Mouse (Mus musculus) kidney, adult 9 months (tissue): Measurements from ENCODE around the gene Als2.

Experiments used
- DNase-seq: peaks from one replicate; pipeline ENCODE4 v3.0.0; 2022

Gene Als2

DNA sequence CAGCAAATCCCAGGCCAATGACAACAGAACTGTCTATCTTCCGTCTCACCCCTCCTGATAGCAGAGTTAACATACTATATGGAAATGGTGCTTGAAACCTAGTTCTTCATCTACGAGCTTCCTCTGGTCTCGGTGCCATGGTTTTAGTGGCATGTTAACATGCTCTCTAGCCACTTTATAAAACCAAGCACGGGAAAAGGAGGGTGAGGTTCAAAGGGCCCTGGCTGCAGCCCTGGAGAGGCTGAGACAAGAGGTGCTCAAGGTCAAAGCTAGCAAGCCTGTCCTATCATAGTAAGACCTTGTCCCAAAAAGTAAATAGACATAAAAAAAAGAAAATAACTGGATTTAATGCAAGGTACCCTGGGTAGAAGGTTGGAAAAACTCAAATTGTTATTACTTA, 25.4 kb downstream of the Als2 start:
- peak; percentile 83 for DNase-seq

DNA sequence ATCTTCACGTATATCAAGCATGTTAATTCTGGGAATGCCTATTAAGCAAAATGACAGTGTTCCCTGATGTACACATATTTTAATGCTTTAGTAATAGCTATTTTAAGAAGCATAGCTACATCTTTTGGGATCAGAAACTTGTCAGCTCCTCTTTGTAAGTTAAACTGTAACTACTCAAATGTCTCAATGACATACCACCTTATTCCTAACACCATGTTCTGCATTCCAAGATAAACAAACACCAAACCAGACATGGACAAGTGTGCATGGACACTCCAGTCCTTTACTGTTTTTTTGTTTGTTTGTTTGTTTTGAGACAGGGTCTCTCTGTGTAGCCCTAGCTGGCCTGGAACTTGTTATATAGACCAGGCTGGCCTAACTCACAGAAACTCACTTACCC, 28.7 kb downstream of the Als2 start:
- no peak for DNase-seq

DNA sequence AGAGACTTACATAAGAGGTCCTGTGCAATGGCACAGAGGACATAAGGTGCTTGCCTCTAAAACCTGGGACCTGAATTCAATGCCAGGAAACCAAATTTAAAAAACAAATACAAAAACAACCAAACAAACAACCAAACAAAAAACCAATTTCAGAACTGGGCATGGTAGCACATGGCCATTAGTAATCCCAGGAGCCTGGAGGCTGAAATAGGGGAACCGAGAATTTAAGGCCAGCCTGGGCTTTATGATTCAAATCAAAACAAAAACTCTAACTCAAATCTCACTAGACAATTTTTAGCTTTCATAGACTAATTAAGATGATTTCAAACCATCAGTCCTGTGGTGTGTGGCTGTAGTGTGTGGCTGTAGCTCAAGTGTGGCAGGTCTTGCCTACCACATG, 32.5 kb downstream of the Als2 start:
- no peak for DNase-seq

DNA sequence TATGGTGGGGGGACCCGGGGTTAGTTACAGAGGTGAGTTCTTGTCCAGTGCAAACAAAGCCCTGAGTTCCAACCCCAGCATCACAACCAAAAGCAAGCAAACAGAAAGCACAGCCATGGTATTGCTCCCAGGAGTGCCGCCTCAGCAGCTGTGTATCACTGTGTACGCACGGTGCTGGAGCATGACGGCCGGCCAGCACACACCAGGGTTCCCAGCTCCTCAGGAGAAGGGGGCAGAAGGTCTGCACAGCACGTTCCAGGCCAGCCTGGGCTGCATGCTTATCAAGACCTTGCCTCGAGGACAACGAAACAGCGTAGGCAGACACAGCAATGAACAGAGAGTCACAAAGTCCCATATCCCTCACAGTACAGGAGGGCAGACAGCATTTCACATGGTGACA, 34.7 kb downstream of the Als2 start:
- DNase-seq, result no peak

DNA sequence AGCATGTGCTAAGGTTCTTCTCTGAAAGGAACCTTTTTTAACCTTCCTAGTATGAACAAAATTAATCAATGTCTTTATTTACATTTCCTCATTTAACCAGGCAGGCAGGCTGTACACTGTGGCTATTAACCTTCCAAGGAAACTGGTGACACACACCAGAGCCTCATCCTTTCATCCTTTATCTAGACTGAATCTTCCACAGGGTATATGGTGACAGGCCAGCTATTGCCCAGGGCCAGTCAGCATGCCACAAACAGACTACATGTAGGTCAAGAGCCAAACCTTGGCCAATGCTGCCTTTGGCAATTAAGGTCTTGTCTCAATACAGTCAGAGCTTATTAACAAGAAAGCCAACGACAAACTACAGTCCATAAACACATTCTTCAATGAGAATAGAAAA, 35.5 kb downstream of the Als2 start:
- DNase-seq, result no peak

DNA sequence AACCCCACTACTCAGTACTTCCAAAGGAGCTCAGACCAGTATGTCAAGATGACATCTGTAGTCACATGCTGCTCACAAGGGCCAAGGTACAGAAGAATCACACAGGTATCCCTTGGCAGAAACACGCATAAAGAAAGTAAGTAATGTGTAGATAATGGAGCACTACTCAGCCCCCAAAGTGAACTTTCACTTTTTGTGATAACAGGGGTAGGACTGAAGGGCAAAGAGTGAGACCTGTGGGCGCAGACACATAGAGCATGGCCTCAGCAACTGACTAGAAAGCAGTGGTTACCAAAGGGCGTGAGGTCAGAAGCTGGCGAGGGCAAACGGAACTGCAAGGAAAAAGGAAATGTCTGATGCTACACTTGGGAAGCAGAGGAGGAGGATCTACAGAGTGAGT, 36.1 kb downstream of the Als2 start:
- DNase-seq, result no peak

DNA sequence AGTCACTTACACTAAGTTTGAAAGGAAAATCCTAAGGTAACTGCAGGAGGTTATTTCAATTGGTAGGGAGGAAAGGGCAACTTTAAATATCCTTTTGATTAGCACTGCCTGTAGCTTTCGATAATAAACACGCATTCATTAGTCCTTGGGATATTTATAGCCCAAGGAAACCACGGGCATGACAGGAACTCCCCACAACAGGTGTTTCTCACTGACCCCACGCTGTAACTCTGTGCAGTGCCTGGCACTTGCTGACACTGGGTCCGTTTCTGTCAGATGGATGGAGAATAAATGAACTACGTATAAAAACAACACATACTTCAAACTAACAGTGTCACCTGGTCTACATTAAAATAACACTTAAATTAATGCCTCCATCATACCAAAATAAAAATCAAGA, 42.1 kb downstream of the Als2 start:
- DNase-seq, result no peak

DNA sequence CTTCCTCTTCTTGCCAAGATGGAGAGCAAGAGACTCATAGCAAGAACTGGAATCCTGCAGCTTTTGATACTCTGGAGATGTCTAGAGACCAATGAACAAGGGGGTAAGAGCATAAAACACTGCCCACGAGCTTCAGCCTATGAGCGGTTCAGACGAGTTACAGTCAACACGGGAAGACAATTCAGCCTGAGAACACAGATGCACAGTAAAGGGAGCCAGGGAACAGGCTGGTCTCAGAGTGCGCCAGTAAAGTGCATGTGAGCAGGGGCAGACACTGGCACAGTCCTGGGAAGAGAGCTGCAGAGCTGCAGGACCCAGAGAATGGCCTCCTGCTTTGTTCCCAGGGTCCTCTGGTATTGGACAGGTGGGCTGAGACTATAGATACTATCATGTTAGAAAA, 49.2 kb downstream of the Als2 start:
- DNase-seq, result no peak

DNA sequence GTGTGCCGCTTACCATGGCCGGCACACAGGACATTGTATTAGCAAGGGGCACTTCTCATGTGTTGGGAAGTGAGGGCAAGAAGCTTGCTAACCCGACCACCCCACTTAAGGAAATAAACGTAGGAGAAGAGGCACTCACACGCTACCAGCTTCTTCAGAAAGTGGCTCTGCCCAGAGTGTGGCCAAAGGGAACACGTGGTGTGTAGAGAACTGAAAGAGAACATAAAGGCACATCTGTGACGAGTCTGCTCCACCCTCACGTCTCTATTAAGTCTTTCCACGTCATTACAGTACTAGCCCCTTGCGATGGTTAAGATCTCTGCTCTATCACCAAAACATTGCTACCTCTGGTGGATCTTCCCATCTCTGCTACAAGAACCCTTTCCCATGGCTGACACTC, 50.7 kb downstream of the Als2 start:
- no peak for DNase-seq

DNA sequence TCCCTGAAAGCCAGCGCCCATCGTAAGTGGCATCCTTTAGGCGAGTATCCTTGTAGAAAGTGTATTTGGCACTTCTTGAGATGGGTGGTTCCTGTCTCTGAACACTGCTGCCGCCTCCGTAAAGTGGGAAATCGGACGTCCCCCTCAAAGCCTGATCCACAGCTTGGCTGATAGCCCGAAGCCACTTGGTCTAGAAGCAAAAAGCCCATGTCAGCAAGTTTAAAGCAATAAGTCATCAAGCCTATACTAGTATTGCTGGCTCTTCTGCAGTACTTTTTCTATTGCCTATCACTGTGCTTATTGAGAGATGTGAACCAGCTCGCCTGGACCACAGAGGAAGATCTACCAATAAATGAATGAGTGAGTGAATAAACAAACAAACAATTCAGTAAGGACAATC, 51.6 kb downstream of the Als2 start:
- no peak for DNase-seq

DNA sequence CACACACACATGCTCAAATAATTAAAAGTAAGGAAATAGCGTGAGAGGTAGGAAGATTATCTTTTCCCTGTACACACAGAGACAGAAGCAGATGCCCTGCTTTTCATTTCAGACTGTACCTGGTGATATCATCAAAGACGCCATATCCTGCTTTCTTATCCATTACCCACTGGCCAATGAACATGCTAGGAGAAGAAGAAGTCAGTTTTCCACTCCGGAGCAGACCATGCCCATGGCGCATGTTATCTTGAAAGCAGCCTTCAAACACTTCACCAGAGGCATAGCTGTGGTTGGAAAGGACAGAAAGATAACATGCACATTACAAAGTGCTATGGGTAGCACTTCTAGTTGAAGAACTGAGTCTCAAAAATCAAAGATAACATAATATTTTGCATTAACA, 54.0 kb downstream of the Als2 start:
- DNase-seq, result no peak

DNA sequence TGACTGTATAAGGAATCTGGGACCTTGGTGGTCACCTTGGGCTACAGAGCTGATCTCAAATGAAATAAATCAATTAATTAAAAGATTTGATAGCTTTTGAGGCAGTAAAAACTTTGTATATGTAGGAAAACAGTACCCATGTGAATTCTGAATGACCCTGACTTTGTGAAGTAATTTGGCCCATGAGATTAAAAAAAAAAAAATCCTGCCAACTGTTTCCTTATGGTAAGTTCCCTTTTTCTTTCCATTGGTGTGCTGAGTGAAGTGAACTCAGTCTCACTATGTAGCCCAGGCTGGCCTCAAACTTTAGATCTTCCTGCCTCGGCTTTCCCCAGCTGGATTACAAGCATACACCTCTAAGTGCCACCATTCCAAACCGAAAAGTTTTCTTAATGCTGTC, 54.7 kb downstream of the Als2 start:
- no peak for DNase-seq

DNA sequence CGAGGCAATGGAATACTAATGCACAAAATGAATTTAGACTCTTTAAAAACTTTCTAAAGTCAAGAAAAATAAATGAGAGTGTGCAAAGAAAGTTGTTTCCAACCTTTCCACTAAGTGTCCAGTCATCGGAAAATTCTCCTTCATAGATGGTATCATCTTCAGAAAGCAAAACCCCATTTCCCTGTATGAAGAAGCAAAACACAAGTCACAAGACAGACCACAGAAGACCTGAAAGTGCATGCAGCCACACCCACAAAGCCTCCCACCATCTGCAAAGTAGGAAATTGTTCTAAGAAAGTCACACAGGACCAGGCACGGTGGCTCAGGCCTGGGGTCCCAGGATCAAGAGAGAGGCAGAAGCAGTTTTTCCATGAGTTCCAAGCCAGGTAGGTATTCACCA, 57.0 kb downstream of the Als2 start:
- no peak for DNase-seq

DNA sequence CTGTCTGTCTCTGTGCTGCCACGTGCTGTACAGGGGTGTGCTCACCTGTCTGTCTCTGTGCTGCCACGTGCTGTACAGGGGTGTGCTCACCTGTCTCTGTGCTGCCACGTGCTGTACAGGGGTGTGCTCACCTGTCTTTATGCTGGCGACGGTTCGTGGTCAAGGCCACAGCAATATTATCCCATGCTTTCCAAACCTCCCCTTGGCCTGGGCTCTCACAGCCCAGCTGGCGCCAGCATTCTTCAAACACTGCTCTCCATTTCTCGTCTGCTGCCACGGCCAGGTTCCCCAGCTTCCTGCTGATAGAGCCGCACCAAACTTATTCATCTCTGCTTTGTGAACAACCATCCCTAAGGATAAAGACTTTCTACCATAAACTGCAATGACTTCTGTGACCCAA, 58.6 kb downstream of the Als2 start:
- DNase-seq, result no peak

DNA sequence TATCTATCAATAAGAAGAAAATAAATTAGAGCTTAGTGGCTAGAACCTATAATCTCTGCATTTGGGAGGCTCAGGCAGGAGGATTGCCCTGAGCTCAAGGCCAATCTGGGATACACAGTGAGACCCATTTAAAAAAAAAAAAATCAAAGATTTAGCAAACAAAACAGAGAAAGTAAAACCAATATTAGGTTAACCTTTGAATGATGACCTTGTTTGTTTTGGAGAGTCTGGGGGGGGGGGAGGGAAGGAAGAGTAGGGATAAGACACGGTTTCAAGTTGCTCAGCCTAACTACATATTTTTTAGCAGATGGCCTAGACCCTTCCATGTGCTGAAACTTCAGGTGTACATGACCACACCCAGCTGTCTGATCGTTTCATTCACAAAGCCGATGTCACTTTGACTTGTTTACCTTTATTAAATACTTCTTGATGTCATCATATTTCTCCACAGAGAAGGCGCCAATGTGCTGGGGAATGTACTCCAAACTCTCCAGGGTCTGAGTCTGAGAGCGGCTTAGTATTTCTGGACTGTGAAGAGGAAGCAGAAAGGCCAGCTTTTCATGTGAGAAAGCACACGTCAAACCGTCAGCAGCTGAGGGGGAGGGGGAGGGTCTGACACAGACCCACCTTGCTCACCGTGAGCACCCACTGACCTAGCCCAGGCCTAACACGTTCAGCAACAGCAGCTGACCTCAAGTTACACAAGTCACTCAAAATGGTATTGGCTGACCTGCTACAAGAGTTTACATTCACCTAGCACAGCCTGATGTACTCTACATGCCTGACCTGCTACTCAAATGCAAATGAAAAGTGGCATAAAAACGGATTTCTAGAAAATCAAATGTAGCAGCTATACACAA, 62.3 kb downstream of the Als2 start:
- DNase-seq, result no peak

DNA sequence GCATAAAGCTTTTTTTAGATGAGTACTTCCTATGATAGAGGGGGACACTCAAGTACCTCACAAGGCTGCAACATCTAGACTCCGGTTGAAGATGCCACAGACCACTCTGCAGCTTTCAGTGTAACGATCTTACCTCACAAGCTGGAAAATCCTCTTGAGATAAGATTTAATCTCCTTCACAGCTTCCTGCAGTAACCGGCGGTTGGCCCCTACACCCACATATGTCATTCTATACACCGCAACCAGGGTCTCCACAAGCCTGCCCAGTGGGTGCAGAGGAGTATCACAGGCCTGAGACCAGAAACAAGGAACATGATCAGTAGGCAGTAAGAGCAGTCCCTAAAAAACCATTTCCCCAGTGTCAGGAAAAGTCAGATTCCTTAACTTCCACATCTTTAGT, 64.0 kb downstream of the Als2 start:
- no peak for DNase-seq

DNA sequence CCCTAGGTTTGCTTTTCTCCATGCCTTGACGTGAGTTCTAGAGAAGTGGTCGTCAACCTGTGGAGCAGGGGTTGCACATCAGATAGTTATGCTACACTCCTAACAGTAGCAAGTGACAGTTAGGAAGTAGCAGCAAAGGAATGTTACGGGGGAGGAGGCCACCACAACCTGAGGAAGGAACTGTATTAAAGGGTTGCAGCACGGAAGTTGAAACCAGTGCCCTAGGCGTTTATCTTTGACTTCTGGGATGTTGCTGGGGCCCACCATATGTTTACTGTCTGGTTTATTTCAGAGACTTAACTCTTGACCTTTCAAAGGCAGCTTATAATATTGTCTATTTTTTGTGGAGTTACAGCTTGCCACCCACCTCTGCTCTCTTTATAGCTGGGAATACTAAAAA, 65.2 kb downstream of the Als2 start:
- no peak for DNase-seq

DNA sequence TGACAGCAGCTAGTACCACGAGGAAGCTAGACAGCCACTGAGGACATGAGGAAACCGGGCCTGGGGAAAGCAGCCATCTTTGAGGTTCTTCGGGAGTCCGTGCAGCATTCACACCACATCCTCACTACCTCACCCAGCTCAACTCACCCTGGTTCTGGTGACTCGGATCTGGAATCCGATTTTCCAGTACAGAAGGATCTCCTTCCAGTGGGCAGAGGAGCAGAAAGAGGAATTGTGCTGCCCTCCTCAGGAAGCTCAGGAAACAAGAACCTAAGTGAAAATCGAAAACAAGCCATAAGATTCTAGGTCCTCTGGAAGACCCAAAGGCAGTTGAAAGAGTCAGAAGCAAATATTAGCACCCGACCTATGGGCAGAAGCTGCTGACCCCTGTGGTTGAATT, 66.7 kb downstream of the Als2 start:
- peak; percentile 43 for DNase-seq

DNA sequence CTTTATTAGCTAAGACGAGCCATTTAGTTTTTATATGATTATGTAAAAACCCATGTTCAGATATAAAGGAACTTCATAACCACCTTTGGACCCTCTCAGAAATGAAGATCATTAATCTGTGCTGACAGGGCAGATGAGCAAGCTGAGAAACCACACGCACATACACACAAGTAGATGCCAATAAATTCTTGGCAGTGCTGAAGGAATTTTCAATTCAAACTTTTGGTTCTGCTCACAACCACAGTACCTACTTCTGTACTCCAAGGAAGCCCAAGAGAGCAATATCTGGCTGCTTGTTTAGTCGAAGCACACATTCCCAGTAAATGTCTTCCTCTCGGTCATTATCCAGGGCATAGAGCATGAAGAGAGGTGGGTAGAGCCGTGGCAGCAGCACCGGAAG, 67.4 kb downstream of the Als2 start:
- peak; percentile 70 for DNase-seq

DNA sequence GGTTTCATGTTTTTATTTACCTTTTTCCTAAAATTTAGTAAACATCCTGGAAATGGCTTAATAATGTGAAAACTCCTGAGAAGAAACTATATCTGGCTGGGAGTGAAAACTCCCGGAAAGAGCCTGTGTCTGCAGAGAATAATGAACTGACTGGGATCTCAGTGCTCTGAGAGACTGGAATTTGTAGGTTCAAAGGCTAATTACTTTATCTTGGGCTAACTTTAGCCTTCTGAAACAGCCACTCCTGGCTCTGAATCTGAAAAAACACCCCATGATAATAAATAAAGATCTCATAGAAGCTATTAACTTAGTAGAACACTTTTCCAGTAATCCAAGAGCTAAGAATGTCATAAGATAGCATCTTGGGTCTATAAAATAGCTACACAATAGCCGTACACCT, 68.5 kb downstream of the Als2 start:
- DNase-seq, result peak; percentile 65

DNA sequence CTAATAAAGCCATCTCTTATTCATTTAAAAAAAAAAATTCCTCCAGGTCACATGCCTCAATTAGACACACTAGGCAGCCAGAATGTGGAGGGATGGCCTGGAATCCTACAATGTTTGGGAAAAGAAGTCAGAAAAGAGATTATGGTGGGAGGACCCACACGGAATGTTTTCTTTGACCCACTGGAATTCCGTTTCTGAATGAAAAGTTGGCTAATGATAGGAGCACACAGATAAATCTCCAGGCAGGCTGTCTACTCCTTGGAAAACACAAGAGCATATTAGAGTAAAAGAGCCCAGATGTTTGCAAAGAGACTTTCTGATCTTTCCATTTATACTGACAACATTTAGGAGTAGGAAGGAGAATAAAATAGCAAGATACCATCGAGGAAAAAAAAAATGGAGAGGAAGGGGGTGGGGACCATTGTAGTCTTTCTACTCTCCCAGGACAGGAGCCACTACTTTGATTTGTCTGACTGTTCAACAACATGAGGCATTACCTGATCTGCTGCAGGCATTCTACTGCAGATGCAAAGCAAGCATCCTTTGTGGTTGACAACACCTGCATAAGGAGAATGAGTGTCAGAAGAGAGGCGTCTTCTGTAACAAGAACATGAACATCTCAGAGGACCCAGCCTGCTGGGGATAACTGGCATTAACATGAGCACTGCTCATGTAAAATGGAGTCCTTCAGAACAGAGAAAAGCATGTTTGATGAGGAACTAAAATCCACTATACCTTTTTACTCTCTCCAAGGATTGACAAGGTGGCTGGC, 69.2 kb downstream of the Als2 start:
- DNase-seq, result no peak

DNA sequence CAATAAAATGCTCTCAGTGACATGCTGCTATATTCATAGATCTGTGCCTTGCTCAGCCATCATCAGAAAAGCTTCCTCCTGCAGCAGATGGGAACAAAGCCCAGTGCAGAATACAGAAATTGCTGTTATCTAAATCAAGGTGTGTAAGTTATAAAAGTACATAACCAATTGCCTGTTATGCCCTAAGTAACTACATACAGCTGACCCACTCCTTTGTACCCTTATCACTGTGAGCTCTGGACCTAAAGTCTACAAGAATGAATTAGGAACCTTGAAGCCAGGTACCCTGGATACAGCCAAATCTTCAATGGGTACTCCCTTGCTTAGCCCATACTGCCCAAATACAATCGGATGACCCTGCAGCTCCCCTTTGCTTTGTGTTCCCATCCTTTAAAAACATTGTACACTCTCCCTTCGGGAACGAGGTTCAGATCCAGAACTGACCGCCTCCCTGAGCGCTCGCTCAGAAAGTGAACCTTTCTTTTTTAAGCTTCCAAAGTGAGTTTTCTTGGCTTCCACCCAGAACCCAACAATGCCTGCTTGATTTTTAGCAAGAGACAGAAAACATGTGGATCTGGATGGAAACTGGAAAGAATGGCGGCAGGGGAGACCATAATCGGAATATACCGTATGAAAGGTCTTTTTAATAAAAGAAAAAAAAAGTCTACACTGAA, 70.7 kb downstream of the Als2 start:
- peak; percentile 65 for DNase-seq

DNA sequence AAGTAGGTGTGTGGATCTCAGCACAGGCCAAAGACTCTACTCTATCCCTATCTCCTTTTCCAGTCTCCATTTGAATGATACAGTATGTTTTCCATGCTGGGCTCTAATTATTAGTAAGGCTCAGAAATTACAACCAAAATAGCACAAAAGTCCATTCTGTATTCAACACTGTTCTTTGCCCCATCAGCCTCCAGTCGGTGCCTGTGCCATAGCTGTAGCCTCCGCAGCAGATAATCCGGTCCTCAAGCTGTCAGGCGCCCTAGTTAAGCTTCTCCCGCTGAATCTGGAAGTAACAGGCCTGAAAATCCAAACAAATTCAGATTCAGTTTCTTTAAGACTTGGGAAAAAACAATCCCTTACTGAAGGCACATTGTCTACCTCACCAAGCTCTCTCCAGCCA, 73.1 kb downstream of the Als2 start:
- no peak for DNase-seq

DNA sequence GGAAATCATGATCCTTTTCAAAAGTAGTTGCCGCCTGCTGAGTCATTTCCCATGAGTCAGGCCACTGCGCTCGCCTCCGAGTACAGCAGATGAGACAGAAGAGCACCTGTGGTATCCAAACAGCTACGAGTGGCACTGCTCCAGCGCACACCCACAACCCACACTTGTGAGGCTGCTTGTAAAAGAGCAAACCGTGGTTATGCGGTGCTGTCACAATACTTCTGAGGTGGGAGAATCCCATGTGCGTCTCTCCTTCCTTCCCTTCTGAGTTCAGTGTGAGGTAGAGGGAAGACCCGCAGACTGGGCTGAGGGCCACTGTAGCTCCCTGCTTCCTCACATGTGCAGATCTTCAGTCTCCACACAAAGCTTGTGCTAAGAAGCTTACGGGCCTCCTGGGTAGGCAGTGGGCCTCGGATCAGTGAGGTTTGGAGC, 74.0 kb downstream of the Als2 start, which contains the start of gene Mpp4:
Gene Mpp4 (minus strand): TSS at position 360 of the 432 bp plus-strand sequence.
- no peak for DNase-seq
